Mouse (Mus musculus): ENCODE results near the gene Sectm1b. TPM values are rescaled to one million over a fixed set of nuclear protein-coding genes. Genes with fewer than 3 reads are reported as not detected.

Gene Sectm1b
- total RNA-seq, 2 experiments from 2014 or later: not detected

GRCm38 (mm10) chr11:121039302-121039701, 24.1 kb downstream of the Sectm1b start, which contains the start of gene Cd7:
TSS of gene Cd7 (minus strand) at chr11:121039418.
- ATAC-seq (replicated peaks; ENCODE audit: low FRiP score, poor library complexity, severe bottlenecking): no peak

- ATAC-seq (replicated peaks; ENCODE audit: low FRiP score, poor library complexity, severe bottlenecking): no peak
These were observed 24.8 kb downstream of the Sectm1b start for GRCm38 (mm10) chr11:121038366-121039240.

GRCm38 (mm10) chr11:121033118-121033517, 30.3 kb downstream of the Sectm1b start:
- ATAC-seq (replicated peaks; ENCODE audit: low FRiP score, poor library complexity, severe bottlenecking): no peak

- ATAC-seq (replicated peaks; ENCODE audit: low FRiP score, poor library complexity, severe bottlenecking): 0 out of 2 replicates have a peak, but pooled peaks have one; percentile 42
These were observed 36.1 kb downstream of the Sectm1b start for GRCm38 (mm10) chr11:121027259-121027658.

- no peak for ATAC-seq (replicated peaks; ENCODE audit: low FRiP score, poor library complexity, severe bottlenecking)
These were observed 39.2 kb downstream of the Sectm1b start for GRCm38 (mm10) chr11:121024163-121024562.

GRCm38 (mm10) chr11:121019501-121019900, 43.9 kb downstream of the Sectm1b start:
- ATAC-seq (replicated peaks; ENCODE audit: low FRiP score, poor library complexity, severe bottlenecking): no peak

- peak; percentile 75 for ATAC-seq (replicated peaks; ENCODE audit: low FRiP score, poor library complexity, severe bottlenecking)
These were observed 45.7 kb downstream of the Sectm1b start for GRCm38 (mm10) chr11:121017703-121018102.

GRCm38 (mm10) chr11:121015472-121015871, 47.9 kb downstream of the Sectm1b start:
- ATAC-seq (replicated peaks; ENCODE audit: low FRiP score, poor library complexity, severe bottlenecking): no peak

- ATAC-seq (replicated peaks; ENCODE audit: low FRiP score, poor library complexity, severe bottlenecking): no peak
These were observed 48.5 kb downstream of the Sectm1b start for GRCm38 (mm10) chr11:121014896-121015300.

- ATAC-seq (replicated peaks; ENCODE audit: low FRiP score, poor library complexity, severe bottlenecking): no peak
These were observed 49.7 kb downstream of the Sectm1b start for GRCm38 (mm10) chr11:121013656-121014055.

GRCm38 (mm10) chr11:121010044-121010755, 53.2 kb downstream of the Sectm1b start:
- no peak for ATAC-seq (replicated peaks; ENCODE audit: low FRiP score, poor library complexity, severe bottlenecking)

GRCm38 (mm10) chr11:121006184-121006583, 57.2 kb downstream of the Sectm1b start:
- ATAC-seq (replicated peaks; ENCODE audit: low FRiP score, poor library complexity, severe bottlenecking): no peak

GRCm38 (mm10) chr11:121004281-121004680, 59.1 kb downstream of the Sectm1b start:
- no peak for ATAC-seq (replicated peaks; ENCODE audit: low FRiP score, poor library complexity, severe bottlenecking)

Other genes starting within 250 kb of the Sectm1b start
- gene Fasn, start 239.0 kb downstream of the Sectm1b start, total RNA-seq (2015; ENCODE audit: low replicate concordance): 6.5 and 7.9 TPM in 2 replicates
- gene Fasn, start 239.0 kb downstream of the Sectm1b start, total RNA-seq (2017; ENCODE audit: low replicate concordance): 2.6 TPM in 2 replicates
- gene Ccdc57, start 130.7 kb downstream of the Sectm1b start, total RNA-seq (2015; ENCODE audit: low replicate concordance): 2.3 and 5.2 TPM in 2 replicates
- 4.4 and 6.0 TPM in 2 replicates for gene Ccdc57, start 130.7 kb downstream of the Sectm1b start, total RNA-seq (2017; ENCODE audit: low replicate concordance)
- gene Slc16a3, start 115.1 kb downstream of the Sectm1b start, total RNA-seq (2015; ENCODE audit: low replicate concordance): 5.2 and 11.7 TPM in 2 replicates
- 5.6 and 7.1 TPM in 2 replicates for gene Slc16a3, start 115.1 kb downstream of the Sectm1b start, total RNA-seq (2017; ENCODE audit: low replicate concordance)
- 70.3 and 83.2 TPM in 2 replicates for gene Csnk1d, start 72.2 kb downstream of the Sectm1b start, total RNA-seq (2015; ENCODE audit: low replicate concordance)
- gene Csnk1d, start 72.2 kb downstream of the Sectm1b start, total RNA-seq (2017; ENCODE audit: low replicate concordance): 121 and 148 TPM in 2 replicates
- 5.9 TPM in 1 of 2 replicates, not detected in the other for gene Cd7, start 24.2 kb downstream of the Sectm1b start, total RNA-seq (2015; ENCODE audit: low replicate concordance)
- 4.8 TPM in 1 of 2 replicates, not detected in the other for gene Cd7, start 24.2 kb downstream of the Sectm1b start, total RNA-seq (2017; ENCODE audit: low replicate concordance)
- not detected in 2 replicates for gene Sectm1a, start 17.7 kb upstream of the Sectm1b start, total RNA-seq (2015; ENCODE audit: low replicate concordance)
- not detected in 2 replicates for gene Sectm1a, start 17.7 kb upstream of the Sectm1b start, total RNA-seq (2017; ENCODE audit: low replicate concordance)
- gene Tex19.2, start 55.1 kb upstream of the Sectm1b start, total RNA-seq (2015; ENCODE audit: low replicate concordance): not detected in 2 replicates
- not detected in 2 replicates for gene Tex19.2, start 55.1 kb upstream of the Sectm1b start, total RNA-seq (2017; ENCODE audit: low replicate concordance)
- gene Tex19.1, start 82.6 kb upstream of the Sectm1b start, total RNA-seq (2015; ENCODE audit: low replicate concordance): not detected in 2 replicates
- not detected in 2 replicates for gene Tex19.1, start 82.6 kb upstream of the Sectm1b start, total RNA-seq (2017; ENCODE audit: low replicate concordance)
- not detected in 2 replicates for gene Uts2r, start 96.7 kb upstream of the Sectm1b start, total RNA-seq (2015; ENCODE audit: low replicate concordance)
- not detected in 2 replicates for gene Uts2r, start 96.7 kb upstream of the Sectm1b start, total RNA-seq (2017; ENCODE audit: low replicate concordance)
- gene Hexdc, start 140.9 kb upstream of the Sectm1b start, total RNA-seq (2015; ENCODE audit: low replicate concordance): 0.84 and 6.9 TPM in 2 replicates
- gene Hexdc, start 140.9 kb upstream of the Sectm1b start, total RNA-seq (2017; ENCODE audit: low replicate concordance): 0.51 and 3.9 TPM in 2 replicates
- 0.77 and 1.0 TPM in 2 replicates for gene Ogfod3, start 141.1 kb upstream of the Sectm1b start, total RNA-seq (2015; ENCODE audit: low replicate concordance)
- gene Ogfod3, start 141.1 kb upstream of the Sectm1b start, total RNA-seq (2017; ENCODE audit: low replicate concordance): 2.6 TPM in 2 replicates
- 4.6 and 24.7 TPM in 2 replicates for gene Cybc1, start 165.8 kb upstream of the Sectm1b start, total RNA-seq (2015; ENCODE audit: low replicate concordance)
- gene Cybc1, start 165.8 kb upstream of the Sectm1b start, total RNA-seq (2017; ENCODE audit: low replicate concordance): 16.6 and 16.9 TPM in 2 replicates
- 145 and 154 TPM in 2 replicates for gene Narf, start 173.7 kb upstream of the Sectm1b start, total RNA-seq (2015; ENCODE audit: low replicate concordance)
- 264 and 277 TPM in 2 replicates for gene Narf, start 173.7 kb upstream of the Sectm1b start, total RNA-seq (2017; ENCODE audit: low replicate concordance)
- 6.1 and 13.4 TPM in 2 replicates for gene Foxk2, start 196.4 kb upstream of the Sectm1b start, total RNA-seq (2015; ENCODE audit: low replicate concordance)
- gene Foxk2, start 196.4 kb upstream of the Sectm1b start, total RNA-seq (2017; ENCODE audit: low replicate concordance): 7.1 and 7.2 TPM in 2 replicates

All from erythroblast, adult 5-6 weeks (primary cell).